Mouse (Mus musculus) lung, postnatal 0 days (tissue): ENCODE data around the gene Efnb2.

Source experiments
- CTCF ChIP-seq: IDR thresholded peaks from 2 replicates; pipeline ENCODE4 v1.5.1; 2016; ENCODE audit warnings: antibody characterized with exemption, mild to moderate bottlenecking
- EP300 ChIP-seq: IDR thresholded peaks from 2 replicates; pipeline ENCODE4 v1.6.1; 2016; ENCODE audit warnings: antibody characterized with exemption, mild to moderate bottlenecking, control low read depth

DNA sequence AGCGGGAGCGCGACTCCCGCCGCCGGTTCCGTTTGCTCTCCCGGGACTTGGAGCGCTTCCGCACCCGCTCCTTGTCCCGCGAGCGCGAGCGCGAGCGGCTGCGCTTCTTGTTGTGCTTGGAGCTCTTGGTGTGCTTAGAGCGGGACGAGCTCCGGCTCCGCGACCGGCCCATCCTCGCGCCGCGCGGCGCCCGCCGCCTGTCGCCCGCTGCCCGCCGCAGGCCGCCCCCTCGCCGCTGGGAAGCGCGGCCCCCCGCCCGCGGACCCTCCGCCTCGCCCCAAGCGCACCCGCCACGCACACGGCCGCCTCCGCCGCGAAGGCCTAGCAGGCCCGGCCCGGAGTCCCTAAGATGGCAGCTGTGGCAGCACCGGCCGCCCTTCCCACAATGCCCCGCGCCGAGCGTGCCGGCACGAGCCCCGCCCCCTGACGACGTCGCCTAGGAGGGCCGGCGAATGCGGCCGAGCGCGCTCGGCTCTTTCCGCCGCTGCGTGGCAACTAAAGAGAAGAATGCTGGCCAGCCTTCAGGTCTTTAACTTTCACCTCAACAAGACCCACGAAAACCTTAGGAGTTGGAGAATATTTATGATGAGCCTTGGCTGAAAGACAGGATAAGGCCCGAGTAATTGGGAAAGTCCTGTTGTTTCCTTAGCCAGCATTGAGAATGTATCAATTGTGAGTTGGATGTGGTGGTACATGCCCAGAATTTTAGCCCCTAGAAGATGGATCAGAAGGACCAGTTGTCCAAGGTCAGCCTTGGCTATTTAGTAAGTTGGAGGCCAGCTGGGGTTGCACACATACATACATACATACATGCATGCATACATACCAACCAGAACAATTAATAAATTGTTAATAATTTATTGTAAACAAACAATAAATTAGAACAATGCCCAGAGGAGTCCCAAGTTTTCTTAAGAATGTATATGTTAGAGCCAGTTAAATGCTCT, 29.4 kb upstream of the Efnb2 start, which contains the start of gene Arglu1:
- no peak for TF ChIP-seq CTCF
- no peak for TF ChIP-seq EP300
